Mouse (Mus musculus) layer of hippocampus, postnatal 36 days (tissue): ENCODE data around the gene Zscan22. TPM values are rescaled to one million over a fixed set of nuclear protein-coding genes. Genes with fewer than 3 reads are reported as not detected.
"Not testable (repeated sequence)": the region's sequence is repeated elsewhere in the genome, so short reads cannot be mapped to it uniquely, and the experiment has no call there.

ENCODE experiments used
- DNase-seq, 2 experiments: peaks; one replicate each; pipeline ENCODE4 v3.0.0; 2022
- total RNA-seq, 2 experiments: library from RNA; stranded (reverse); gene quantifications; 2 replicates each; pipeline ENCODE4 v1.2.3; 2021

The Zscan22 gene
- 10 to 100 TPM; 17.0 to 20.7 TPM for total RNA-seq

DNA sequence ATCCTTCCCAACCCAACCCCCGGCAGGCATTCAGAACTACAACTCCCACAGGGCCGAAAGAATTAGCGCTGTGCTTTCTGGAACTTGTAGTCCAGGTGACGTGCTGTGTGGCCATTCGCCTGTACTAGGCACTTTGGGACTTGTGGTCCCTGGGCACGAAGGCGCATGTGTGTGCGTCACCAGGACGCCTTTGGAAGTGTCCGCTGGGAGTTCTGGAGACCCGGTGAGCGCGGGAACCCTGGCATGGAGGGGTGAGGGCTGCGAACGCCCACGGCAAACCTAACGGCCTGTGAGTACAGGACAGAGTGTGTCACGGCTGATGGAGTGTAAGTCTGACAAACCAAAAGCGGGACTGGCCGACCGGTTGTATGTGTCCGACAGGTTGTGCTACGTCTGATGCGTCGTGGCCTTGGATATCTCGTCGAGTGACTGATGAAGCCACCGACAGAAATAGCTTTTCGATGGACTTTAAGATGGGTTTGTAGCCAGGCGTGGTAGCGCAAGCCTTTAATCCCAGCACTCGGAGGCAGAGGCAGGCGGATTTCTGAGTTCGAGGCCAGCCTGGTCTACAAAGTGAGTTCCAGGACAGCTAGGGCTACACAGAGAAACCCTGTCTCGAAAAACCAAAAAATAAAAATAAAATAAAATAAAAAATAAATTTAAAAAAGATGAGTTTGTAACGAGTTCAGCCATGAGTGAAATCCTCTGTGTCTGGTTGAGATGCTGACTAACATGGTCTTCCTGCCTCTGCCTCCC, at the start of gene Zscan22:
Gene Zscan22 (plus strand): TSS at position 161 of the 756 bp plus-strand sequence.
- DNase-seq, result peak; percentile 94 to 96

GRCm38 (mm10) chr7:12874301-12874700, 23.3 kb upstream of the Zscan22 start:
- DNase-seq, result no peak

GRCm38 (mm10) chr7:12880036-12880435, 17.6 kb upstream of the Zscan22 start:
- DNase-seq, result no peak

GRCm38 (mm10) chr7:12880497-12880896, 17.1 kb upstream of the Zscan22 start:
- DNase-seq, result not testable (repeated sequence)

DNA sequence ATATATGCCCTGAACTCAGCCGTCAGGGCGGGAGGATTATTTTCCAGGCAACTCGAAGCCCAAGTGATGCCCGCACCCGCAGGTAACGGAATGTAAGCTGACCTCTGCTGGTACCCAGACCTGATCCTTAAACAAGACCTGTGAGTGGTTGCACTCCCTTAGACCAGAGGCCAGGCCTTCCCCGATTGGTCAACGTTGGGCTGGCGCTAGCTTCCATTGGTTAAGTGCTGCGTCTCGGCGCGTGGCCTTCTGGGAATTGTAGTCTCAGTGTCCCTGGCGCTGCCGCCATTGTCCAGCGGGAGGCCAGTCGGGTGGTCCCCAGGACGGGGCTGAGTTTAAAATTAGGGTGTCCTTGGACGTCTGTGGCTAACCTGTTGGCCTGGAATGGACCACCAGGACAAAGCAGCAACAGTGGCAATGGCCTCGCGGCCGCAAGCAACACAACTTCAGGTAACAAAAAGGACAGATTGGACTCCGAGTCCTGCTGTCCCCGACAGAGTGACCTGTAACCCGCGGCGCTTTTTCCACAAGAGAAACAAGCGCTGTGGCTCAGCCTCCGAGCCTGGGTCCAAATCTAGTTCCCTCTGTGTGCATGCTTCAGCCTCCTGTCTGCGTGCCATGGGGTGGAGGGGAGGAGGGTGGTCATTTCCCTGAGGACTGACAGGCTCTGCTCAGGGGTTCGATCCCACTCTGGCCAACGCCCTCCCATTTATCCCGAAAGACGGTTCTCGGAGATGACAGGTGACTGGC, 16.5 kb upstream of the Zscan22 start, which contains the start of gene Zfp128:
Gene Zfp128 (plus strand): TSS at position 267 of the 750 bp plus-strand sequence.
- DNase-seq, result peak; percentile 93 to 96

- DNase-seq, result no peak
Measured at GRCm38 (mm10) chr7:12886563-12887266, 10.9 kb upstream of the Zscan22 start.

GRCm38 (mm10) chr7:12887585-12887984, 10.0 kb upstream of the Zscan22 start:
- DNase-seq, result no peak

GRCm38 (mm10) chr7:12890928-12891327, 6.7 kb upstream of the Zscan22 start:
- DNase-seq, result no peak

DNA sequence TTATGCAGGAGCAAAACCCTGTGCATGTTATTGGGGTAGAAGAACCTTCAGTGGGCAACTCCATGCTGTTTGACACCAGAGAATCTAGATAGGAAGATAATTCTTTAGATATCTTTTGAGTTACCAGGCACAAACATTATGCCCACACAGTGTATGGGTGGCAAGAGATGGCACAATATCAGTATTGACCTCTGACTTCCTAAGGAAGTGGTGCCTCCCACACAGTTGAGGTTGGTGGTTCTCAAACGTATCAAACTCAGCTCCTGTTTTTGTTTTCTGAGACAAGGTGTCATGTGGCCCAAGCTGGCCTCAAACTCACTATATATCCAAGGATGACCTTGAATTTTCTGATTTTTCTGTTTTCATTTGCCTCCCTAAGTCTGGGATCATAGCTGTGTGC, 6.3 kb upstream of the Zscan22 start:
- no peak for DNase-seq

DNA sequence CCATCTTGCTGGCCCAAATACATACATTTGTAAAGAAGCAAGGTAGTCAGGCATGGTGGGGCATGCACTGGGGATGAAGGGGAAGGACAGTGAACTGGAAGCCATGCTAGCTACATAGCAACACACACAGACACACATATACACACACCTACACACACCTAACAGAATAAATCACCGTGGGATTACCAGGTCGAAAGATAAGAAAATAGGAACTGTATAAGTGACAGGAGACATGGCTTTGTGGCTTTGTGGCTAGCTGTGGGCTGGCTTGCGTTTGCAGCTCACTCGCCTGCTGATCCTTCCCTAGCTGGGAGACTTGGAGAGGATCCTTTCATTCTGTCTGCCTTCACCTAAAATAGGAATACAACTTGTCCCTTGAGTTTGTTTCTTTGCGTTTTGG, 3.9 kb downstream of the Zscan22 start:
- DNase-seq, result no peak

DNA sequence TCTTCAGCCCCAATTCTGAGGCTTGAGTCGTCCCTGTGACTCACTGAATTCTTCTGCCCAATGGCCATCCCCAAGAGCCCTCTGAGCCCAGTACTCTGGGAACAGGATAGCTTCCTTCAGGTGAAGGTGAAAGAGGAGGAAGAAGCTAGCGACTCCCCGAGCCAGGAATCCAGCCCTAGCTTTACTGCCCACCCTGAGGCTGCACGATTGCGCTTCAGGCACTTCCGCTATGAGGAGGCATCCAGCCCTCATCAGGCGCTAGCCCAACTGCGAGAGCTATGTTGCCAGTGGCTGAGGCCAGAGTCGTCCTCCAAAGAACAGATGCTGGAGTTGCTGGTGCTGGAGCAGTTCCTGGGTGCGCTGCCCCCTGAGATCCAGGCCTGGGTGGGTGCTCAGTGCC, 6.0 kb downstream of the Zscan22 start:
- no peak for DNase-seq

DNA sequence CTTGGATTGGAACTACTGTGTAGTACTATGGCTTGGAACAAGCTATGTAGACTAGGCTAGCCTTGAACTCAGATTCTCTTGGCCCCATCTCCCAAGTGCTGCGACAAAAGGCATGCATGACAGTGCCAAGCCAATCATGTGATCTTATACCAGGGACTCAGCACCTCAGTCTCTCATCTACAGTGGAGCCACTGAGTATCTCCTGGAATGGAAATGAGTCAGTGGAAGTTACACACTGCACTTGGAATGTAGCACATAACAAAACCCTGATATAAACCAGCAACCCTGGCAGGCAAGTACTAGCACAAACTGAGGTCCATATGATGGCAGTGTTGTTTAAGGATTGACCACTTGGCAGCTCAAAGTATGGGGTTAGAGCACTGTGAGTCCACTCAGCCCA, 7.5 kb downstream of the Zscan22 start:
- DNase-seq, result no peak

DNA sequence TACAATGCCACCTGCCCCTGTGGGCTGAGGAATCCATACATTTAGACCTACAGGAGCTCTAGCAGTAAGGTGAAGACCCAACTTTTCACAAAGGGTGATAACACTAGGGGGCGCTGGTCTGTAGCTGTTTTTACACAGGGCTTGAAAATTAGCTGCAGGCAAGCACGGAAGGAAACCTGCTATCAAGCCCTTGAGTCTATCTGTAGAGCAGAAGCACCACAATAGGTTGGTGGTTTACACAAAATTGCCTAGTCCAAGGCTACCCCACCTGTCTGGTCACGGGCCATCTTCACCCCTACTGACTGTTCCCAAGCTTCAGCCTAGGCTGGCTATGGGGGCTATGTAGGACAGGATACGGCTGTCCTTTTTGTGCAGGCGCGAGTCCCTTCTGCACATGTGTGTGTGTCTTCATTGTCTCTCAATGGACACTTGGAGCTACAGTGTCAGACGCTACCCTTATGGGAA, 11.9 kb downstream of the Zscan22 start:
- peak; percentile 64 to 74 for DNase-seq

- DNase-seq, result peak; percentile 70 to 71
Measured at GRCm38 (mm10) chr7:12910181-12910668, 12.6 kb downstream of the Zscan22 start.

- no peak for DNase-seq
Measured at GRCm38 (mm10) chr7:12913556-12913955, 15.9 kb downstream of the Zscan22 start.

DNA sequence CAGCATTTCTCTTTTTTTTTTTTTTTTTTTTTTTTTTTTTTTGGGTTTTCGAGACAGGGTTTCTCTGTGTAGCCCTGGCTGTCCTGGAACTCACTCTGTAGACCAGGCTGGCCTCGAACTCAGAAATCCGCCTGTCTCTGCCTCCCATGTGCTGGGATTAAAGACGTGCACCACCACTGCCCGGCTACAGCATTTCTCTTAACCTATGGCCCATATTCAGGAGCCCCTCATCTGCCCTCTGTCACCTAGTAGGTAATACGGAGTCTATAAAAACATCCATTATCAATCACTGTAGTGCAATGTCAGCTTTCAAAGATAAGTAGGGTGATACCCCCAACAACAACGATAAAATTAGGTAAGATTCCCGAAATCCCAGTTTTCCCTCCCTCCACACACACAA, 22.9 kb downstream of the Zscan22 start:
- not testable (repeated sequence) for DNase-seq

DNA sequence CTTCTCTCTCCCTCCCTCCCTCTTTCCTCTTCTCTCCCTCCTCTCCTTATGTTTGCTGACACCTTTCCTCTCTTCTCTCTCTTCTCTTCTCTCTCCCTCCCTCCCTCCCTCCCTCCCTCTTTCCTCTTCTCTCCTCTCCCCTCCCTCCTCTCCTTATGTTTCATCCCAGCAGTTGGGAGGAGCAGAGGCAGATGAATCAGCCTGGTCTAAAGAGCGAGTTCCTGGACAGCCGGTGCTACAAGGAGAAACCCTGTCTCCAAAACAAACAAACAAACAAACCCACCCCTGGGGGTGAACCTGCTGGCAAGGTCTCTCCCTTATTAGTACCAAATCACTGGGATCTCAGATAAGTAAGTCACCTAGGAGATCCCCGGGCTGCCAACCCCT, 23.7 kb downstream of the Zscan22 start:
- no peak for DNase-seq

DNA sequence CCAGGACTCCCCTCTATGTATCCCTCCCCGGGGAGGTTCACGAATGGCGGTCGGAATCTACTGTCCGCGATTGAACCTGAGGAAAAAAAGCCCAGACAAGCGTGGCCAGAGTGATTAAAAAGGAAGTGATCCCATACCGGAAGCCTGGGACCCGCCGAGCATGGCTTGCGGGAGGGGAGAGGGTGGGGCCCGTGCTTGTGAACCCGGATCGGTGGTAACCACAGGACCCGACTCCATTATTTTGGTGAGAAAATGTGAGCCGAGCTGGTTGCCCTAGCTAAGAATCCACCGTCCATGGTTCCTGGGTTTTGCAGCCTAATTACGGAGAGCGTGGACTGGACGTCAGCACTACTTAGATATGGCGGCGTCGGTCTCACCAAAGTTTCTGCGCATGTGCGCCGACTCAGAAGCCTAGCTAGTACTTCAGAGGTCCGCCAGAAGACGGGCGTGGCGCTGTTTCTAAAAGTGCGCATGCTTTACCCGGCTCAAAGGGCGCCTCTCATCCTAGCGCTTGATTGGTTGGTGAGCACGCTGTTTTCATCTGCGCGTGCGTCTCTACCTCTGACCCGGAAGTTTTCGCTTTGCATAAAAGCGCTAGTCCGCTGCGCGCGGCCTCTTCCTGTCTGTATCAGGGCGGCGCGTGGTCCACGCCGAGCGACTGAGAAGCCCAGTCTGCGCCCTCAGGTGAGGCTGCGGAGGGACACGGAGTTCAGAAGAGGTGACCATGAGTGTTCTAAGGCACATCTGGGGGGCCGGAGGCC, 24.3 kb downstream of the Zscan22 start, which contains the start of gene Rps5:
Gene Rps5 (plus strand): TSS at position 586 of the 761 bp plus-strand sequence.
- DNase-seq, result peak; percentile 97 to 98

- DNase-seq, result no peak
Measured at GRCm38 (mm10) chr7:12922729-12923128, 25.1 kb downstream of the Zscan22 start.

DNA sequence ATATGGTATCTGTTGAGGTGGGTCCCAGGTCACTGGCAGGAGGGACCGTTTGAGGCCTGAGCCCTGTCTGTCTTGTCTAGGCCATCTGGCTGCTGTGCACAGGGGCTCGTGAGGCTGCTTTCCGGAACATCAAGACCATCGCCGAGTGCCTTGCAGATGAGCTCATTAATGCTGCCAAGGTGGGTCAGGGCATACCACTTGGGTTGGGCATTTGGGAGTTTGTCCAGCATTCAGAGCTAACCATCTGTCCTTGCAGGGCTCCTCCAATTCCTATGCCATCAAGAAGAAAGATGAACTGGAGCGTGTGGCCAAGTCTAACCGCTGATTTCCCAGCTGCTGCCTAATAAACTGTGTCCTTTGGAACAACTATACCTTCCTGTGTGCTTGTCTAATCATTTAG, 28.7 kb downstream of the Zscan22 start:
- no peak for DNase-seq

DNA sequence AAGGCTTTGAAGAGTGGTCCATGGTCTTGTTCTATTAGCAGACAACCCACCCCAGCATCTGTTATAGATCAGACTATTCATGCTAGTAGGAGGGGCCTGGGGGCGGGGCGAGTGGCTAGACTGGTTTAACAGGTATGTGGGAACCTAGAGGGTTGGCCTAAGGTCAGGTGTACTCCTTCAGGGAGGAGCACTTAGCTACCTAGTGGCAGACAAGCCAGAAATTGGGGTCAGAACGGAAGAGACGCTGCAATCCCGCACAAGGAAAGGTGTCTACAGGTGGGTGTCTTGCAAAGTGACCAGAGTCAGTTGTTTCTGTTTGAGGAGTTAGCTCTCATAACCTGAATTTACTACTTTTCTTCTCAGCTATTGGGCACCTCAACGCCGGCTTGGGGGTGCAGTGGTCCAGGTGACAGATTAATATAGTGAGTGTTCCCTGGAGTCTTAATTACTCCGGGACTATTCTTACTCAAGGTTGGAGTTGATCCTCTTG, 29.6 kb downstream of the Zscan22 start, which contains the start of gene Rnf225:
Gene Rnf225 (plus strand): TSS at position 226 of the 490 bp plus-strand sequence.
- no peak for DNase-seq
